Mouse (Mus musculus) forebrain, embryonic 15.5 days (tissue): ENCODE measurements at regions not wholly inside any gene's neighbourhood (a gene's known extent, or its start where the extent isn't known, plus 50 kb on each side); places are given as distances from the start of the nearest gene placed in this dataset.

Source experiments
- ATAC-seq: fragments of 200-750 bp; cut with Nextera tagmentation; replicated peaks from 2 replicates; pipeline ENCODE4 v1.8.0; 2017; ENCODE audit warnings: mild to moderate bottlenecking, moderate TSS enrichment, moderate library complexity
- H3K27ac ChIP-seq: fragments of 300-500 bp; sonication (generic); replicated peaks from 2 replicates; pipeline ENCODE4 v1.5.1; 2015; ENCODE audit warnings: mild to moderate bottlenecking, inconsistent platforms
- H3K27me3 ChIP-seq: fragments of 300-500 bp; sonication (generic); 2 replicates; pipeline ENCODE4 v1.6.1; 2015; ENCODE audit warnings: inconsistent platforms
- H3K36me3 ChIP-seq: fragments of 300-500 bp; sonication (generic); 2 replicates; pipeline ENCODE4 v1.6.1; 2015; ENCODE audit warnings: mild to moderate bottlenecking, inconsistent platforms
- H3K4me1 ChIP-seq: fragments of 300-500 bp; sonication (generic); 2 replicates; pipeline ENCODE4 v1.6.1; 2015; ENCODE audit warnings: inconsistent platforms
- H3K4me2 ChIP-seq: fragments of 300-500 bp; sonication (generic); replicated peaks from 2 replicates; pipeline ENCODE4 v1.6.1; 2015; ENCODE audit warnings: mild to moderate bottlenecking, inconsistent platforms
- H3K4me3 ChIP-seq: fragments of 300-500 bp; sonication (generic); 2 replicates; pipeline ENCODE4 v1.5.1; 2015; ENCODE audit warnings: mild to moderate bottlenecking, inconsistent platforms
- H3K9ac ChIP-seq: fragments of 300-500 bp; sonication (generic); replicated peaks from 2 replicates; pipeline ENCODE4 v1.6.1; 2015; ENCODE audit warnings: mild to moderate bottlenecking, inconsistent platforms
- H3K9me3 ChIP-seq: fragments of 300-500 bp; sonication (generic); 2 replicates; pipeline ENCODE4 v1.6.1; 2016; ENCODE audit warnings: inconsistent platforms
- WGBS: fragments of 180-500 bp; shearing (Covaris S2); methylation state at CpG from one replicate; pipeline ENCODE4 v1.1.7; 2015; ENCODE audit warnings: mixed read lengths; 5-methylcytosine and 5-hydroxymethylcytosine counted together

GRCm38 (mm10) chr7:68906771-68907395, 157.8 kb upstream of the Arrdc4 start:
- Histone ChIP-seq H3K4me3 (no peak overlapping the region), H3K27ac (no peak overlapping the region), H3K36me3 (no peaks in the 10 kb centered on the region), H3K9ac (no peak overlapping the region), H3K4me1 (peaks cover 18% of the 10 kb centered on the region), H3K4me2 (no peak overlapping the region), H3K27me3 (no peaks in the 10 kb centered on the region), H3K9me3 (no peaks in the 10 kb centered on the region)
- 26% methylated on average over 8 of the region's 8 CpGs for WGBS
- ATAC-seq, result peak; percentile 30; the same call in 1 of the 2 replicates

GRCm38 (mm10) chr7:68905793-68906192, 156.8 kb upstream of the Arrdc4 start:
- no peaks in the 10 kb centered on the region for H3K9me3 ChIP-seq
- H3K27ac ChIP-seq, result no peak overlapping the region
- no peak overlapping the region for H3K4me2 ChIP-seq
- no peak overlapping the region for H3K9ac ChIP-seq
- peaks cover 18% of the 10 kb centered on the region for H3K4me1 ChIP-seq
- no peaks in the 10 kb centered on the region for H3K36me3 ChIP-seq
- H3K27me3 ChIP-seq, result no peaks in the 10 kb centered on the region
- 70% methylated on average over 4 of the region's 4 CpGs for WGBS
- H3K4me3 ChIP-seq, result no peak overlapping the region
- 0 out of 2 replicates have a peak, but pooled peaks have one; percentile 55 for ATAC-seq

GRCm38 (mm10) chr7:68886173-68886572, 137.1 kb upstream of the Arrdc4 start:
- Histone ChIP-seq H3K27me3 (no peaks in the 10 kb centered on the region), H3K9me3 (no peaks in the 10 kb centered on the region), H3K36me3 (no peaks in the 10 kb centered on the region), H3K9ac (no peak overlapping the region), H3K4me2 (no peak overlapping the region), H3K4me1 (no peaks in the 10 kb centered on the region), H3K4me3 (no peak overlapping the region), H3K27ac (no peak overlapping the region)
- ATAC-seq, result no peak

GRCm38 (mm10) chr7:68873008-68873407, 124.0 kb upstream of the Arrdc4 start:
- H3K9ac ChIP-seq, result no peak overlapping the region
- H3K36me3 ChIP-seq, result no peaks in the 10 kb centered on the region
- H3K27me3 ChIP-seq, result no peaks in the 10 kb centered on the region
- H3K9me3 ChIP-seq, result no peaks in the 10 kb centered on the region
- 57% methylated on average over 5 of the region's 5 CpGs for WGBS
- H3K4me2 ChIP-seq, result no peak overlapping the region
- no peak overlapping the region for H3K4me3 ChIP-seq
- ATAC-seq, result no peak
- H3K4me1 ChIP-seq, result no peaks in the 10 kb centered on the region
- H3K27ac ChIP-seq, result no peak overlapping the region

- WGBS, result 20% methylated on average over 7 of the region's 7 CpGs
- ATAC-seq, result peak; percentile 88
- Histone ChIP-seq H3K36me3 (no peaks in the 10 kb centered on the region), H3K27me3 (no peaks in the 10 kb centered on the region), H3K9me3 (no peaks in the 10 kb centered on the region), H3K4me3 (no peak overlapping the region), H3K27ac (no peak overlapping the region), H3K9ac (no peak overlapping the region), H3K4me2 (no peak overlapping the region), H3K4me1 (peaks cover 9% of the 10 kb centered on the region; the same call in 1 of the 2 replicates)
Measured at GRCm38 (mm10) chr7:68864322-68865031, 115.4 kb upstream of the Arrdc4 start.

GRCm38 (mm10) chr7:68858471-68859210, 109.6 kb upstream of the Arrdc4 start:
- Histone ChIP-seq H3K27me3 (no peaks in the 10 kb centered on the region), H3K27ac (peak overlapping the region; percentile 49), H3K4me3 (no peak overlapping the region), H3K9me3 (no peaks in the 10 kb centered on the region), H3K36me3 (no peaks in the 10 kb centered on the region), H3K4me2 (no peak overlapping the region), H3K4me1 (0 out of 2 replicates have a peak, but pooled peaks cover 6% of the 10 kb centered on the region), H3K9ac (no peak overlapping the region)
- WGBS, result 41% methylated on average over 2 of the region's 2 CpGs
- peak; percentile 97 for ATAC-seq

- Histone ChIP-seq H3K4me1 (peaks cover 5% of the 10 kb centered on the region; the same call in 1 of the 2 replicates), H3K4me3 (no peak overlapping the region), H3K9me3 (no peaks in the 10 kb centered on the region), H3K4me2 (no peak overlapping the region), H3K9ac (no peak overlapping the region), H3K27ac (0 out of 2 replicates have a peak overlapping the region, but pooled peaks have one; percentile 31), H3K36me3 (no peaks in the 10 kb centered on the region), H3K27me3 (no peaks in the 10 kb centered on the region)
- WGBS, result 34% methylated on average over 3 of the region's 3 CpGs
- peak; percentile 57; the same call in 1 of the 2 replicates for ATAC-seq
Measured at GRCm38 (mm10) chr7:68851981-68852575, 103.0 kb upstream of the Arrdc4 start.

GRCm38 (mm10) chr7:68844606-68845005, 95.6 kb upstream of the Arrdc4 start:
- no peaks in the 10 kb centered on the region for H3K27me3 ChIP-seq
- no peaks in the 10 kb centered on the region for H3K4me1 ChIP-seq
- no peak overlapping the region for H3K4me2 ChIP-seq
- H3K9me3 ChIP-seq, result no peaks in the 10 kb centered on the region
- H3K36me3 ChIP-seq, result no peaks in the 10 kb centered on the region
- H3K9ac ChIP-seq, result no peak overlapping the region
- H3K4me3 ChIP-seq, result no peak overlapping the region
- H3K27ac ChIP-seq, result no peak overlapping the region
- ATAC-seq, result no peak
- WGBS, result 78% methylated on average over 7 of the region's 7 CpGs

- Histone ChIP-seq H3K4me1 (no peaks in the 10 kb centered on the region), H3K27me3 (no peaks in the 10 kb centered on the region), H3K9ac (no peak overlapping the region), H3K4me3 (no peak overlapping the region), H3K27ac (no peak overlapping the region), H3K4me2 (no peak overlapping the region), H3K36me3 (no peaks in the 10 kb centered on the region), H3K9me3 (no peaks in the 10 kb centered on the region)
- WGBS, result 46% methylated on average over 4 of the region's 4 CpGs
- no peak for ATAC-seq
Measured at GRCm38 (mm10) chr7:68843374-68843773, 94.3 kb upstream of the Arrdc4 start.

- Histone ChIP-seq H3K4me2 (no peak overlapping the region), H3K9ac (no peak overlapping the region), H3K4me1 (no peaks in the 10 kb centered on the region), H3K36me3 (no peaks in the 10 kb centered on the region), H3K27me3 (no peaks in the 10 kb centered on the region), H3K4me3 (no peak overlapping the region), H3K9me3 (no peaks in the 10 kb centered on the region), H3K27ac (no peak overlapping the region; the same call in 1 of the 2 replicates)
- peak; percentile 73 for ATAC-seq
- 37% methylated on average over 10 of the region's 10 CpGs for WGBS
Measured at GRCm38 (mm10) chr7:68833977-68834791, 85.1 kb upstream of the Arrdc4 start.

- H3K36me3 ChIP-seq, result no peaks in the 10 kb centered on the region
- 86% methylated on average over 7 of the region's 7 CpGs for WGBS
- no peaks in the 10 kb centered on the region for H3K4me1 ChIP-seq
- H3K9me3 ChIP-seq, result no peaks in the 10 kb centered on the region
- no peak for ATAC-seq
- H3K27ac ChIP-seq, result no peak overlapping the region; the same call in 1 of the 2 replicates
- H3K4me3 ChIP-seq, result no peak overlapping the region
- no peak overlapping the region for H3K4me2 ChIP-seq
- no peak overlapping the region for H3K9ac ChIP-seq
- H3K27me3 ChIP-seq, result no peaks in the 10 kb centered on the region
Measured at GRCm38 (mm10) chr7:68833517-68833916, 84.5 kb upstream of the Arrdc4 start.
